Mouse (Mus musculus) heart, postnatal 0 days (tissue): ENCODE data around the gene Rfwd3.

Source experiments
- CTCF ChIP-seq: IDR thresholded peaks from 2 replicates; pipeline ENCODE4 v1.5.1; 2016; ENCODE audit warnings: antibody characterized with exemption, control low read depth, low read depth
- EP300 ChIP-seq: IDR thresholded peaks from 2 replicates; pipeline ENCODE4 v1.6.1; 2016; ENCODE audit warnings: antibody characterized with exemption, low read depth

DNA sequence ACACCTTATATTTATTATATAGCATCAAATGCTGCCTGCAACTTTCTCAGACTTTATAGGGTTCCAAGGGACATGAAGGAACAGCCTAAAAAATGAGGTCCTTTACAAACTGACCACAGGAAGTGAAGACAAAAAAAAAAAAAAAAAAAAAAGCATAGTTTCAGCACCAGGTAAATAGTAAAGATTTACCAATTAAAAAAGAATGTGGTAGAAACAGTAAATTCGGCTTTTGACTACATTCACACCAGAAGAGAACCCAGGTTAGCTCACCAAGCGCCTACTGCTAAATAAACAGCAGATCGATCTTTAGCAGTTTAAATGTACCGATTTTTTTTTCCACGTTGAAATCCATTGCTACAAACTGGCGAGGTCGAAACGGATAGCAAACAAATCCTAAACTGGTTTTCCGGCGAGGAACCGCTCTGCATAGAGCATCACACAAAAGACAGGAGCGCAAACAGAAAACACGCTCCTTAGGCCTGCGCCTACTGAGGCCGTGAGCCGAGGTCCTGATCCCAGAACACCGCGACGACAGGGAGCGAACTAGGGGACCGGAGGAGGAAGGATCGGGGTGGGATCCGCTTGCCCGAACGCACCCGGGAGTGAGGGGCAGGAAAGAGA lies 41.9 kb downstream of the Rfwd3 start:
- TF ChIP-seq CTCF (no peak), EP300 (no peak)
